Mouse (Mus musculus) cerebellum, postnatal 14 days (tissue): ENCODE data around the gene Gm14391.
A peak's percentile ranks its signal among the peaks of the same experiment; 100 is the strongest.
"Not testable (repeated sequence)": the region's sequence is repeated elsewhere in the genome, so short reads cannot be mapped to it uniquely, and the experiment has no call there.

Experiments
- DNase-seq, 2 experiments: peaks; one replicate each; pipeline ENCODE4 v3.0.0; 2021; ENCODE audit warnings: mixed read lengths in 2 of 2

Gm14391 gene

DNA sequence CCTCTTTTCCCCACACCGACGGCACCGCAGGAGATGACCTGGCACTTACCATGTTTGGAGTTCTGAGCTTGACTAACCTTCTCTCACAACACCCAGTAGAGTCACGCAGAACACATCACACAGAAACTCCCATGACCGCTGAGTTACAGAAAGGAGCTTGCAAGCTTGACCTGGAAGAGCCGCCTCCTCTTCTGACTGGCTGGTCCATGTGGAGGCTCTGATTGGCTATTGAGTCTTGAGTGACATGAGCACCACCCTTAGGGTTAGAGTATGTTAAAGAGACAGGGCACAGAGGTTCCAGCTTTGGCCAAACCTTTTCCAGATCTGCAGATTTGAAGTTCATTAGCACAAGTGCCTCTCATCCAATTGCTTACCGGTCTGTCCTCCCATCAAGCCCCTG is at the start of gene Gm14391:
Gm14391 (minus strand) TSS at position 186 of the 400 bp plus-strand sequence.
- not testable (repeated sequence) for DNase-seq

DNA sequence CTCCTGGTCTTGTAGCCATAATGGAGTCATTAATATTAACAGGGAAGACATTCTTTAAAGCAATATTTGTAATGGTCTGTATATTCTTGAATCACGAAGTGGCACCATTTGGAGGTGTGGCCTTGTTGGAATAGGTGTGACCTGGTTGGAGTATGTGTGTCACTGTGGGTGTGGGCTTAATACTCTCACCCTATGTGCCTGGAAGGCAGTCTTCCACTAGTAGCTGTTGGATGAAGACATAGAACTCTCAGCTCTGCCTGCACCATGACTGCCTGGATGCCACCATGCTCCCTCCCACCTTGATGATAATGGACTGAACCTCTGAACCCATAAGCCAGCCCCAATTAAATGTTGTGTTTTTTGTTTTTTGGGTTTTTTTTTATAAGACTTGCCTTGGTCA is 27.7 kb downstream of the Gm14391 start:
- DNase-seq = not testable (repeated sequence)

DNA sequence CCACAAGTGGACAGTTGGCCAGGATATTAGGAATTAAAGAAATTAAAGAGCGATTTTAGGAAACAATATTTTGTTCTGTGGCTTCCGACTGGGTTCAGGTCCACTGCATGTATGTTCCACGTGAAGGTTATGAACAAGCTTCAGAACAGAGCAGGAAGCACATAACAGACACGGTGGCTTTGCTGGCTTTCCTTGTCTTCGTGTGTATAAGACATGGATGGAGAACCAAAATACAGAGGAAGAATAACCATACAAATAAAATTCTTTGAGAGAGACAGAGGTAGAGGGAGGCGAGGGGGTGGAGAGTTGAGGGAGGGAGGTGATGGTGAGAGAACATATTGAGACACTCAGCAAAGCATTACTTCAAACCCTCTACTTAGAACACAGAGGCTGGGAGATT is 30.4 kb downstream of the Gm14391 start:
- no peak for DNase-seq

DNA sequence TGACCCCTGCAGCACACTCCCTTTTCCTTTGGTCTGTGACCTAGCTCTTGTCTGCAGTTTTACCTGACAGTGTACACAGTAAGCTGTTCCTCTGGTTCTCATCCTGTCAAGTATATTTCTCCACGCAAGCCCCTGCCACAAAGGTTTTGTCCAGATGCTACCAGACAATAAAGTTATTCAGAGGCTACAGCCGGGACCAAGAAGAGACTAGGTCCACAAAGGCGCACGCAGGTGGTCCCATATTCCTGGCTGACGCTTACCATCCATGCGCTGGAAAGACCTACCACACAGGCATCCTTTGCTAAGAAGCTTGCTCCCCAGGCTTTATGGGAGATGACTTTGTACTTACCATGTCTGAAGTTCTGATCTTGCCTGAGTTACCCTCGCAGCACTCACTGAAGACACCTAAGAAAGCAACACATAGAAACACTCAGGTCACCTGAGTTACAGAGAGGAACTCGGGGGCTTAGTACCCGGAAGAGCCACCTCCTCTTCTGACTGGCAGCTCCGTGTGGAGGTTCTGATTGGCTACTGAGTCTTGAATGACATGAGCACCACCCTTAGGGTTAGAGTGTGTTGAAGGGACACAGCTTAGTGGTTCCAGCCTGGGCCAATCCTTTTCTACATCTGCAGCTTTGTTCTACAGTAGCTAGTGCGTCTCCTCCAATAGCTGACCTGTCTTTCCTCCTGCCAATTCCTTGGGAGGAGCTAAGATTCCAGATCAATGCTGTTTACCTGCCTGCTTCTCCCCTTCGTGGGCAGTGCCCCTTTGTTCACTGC is 31.1 kb downstream of the Gm14391 start, which contains the start of gene Gm14443:
Gm14443 (minus strand) TSS at position 471 of the 780 bp plus-strand sequence.
- DNase-seq = not testable (repeated sequence)

DNA sequence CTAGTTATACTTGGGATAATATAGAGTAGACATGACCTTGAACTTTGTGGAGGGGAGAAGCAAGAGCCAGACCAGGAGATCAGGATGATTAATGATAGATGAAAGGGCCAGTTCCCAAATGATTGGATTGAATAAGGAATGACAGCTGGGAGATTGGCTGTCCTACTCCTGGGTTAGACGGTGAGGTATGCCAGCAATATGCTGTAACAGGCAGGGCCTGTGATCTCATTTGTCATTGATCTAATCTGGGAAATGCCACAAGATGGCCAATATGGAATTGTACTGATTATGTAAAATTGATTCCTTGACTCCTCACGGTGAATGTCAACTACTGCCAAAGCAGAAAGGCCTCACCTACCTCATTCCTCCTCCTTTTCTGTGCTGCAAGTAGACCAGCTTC is 32.7 kb downstream of the Gm14391 start:
- DNase-seq = not testable (repeated sequence)

DNA sequence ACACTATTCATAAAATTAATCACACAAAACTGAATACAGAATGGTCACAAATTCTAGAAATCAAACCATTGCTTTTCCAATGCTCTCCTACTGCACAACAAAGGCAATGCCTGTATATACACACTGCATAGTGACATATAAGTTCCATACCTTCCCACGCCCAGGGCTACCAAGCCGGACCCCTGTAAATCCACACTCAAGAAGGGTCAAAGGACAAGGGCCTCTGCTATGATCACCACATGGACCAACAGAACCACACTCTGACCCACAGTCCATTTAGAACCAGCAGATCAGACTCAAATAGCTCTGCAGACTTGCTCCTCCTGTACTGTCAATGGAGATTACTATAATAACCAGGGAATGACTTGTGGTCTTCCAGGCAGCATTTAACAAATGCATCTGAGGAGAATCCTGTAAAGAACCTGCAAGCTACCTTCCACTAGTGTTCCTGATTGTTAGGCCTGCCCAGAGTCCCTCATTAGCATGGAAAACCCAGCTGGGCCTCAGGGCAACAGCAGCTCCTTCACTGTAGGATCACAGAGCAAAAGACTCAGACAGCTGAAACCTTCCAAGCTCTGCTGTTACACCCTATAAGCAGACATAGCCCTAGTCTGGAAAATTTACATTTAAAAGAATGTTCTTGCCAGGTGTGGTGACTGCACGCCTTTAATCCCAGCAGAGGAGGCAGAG is 33.7 kb downstream of the Gm14391 start:
- not testable (repeated sequence) for DNase-seq

DNA sequence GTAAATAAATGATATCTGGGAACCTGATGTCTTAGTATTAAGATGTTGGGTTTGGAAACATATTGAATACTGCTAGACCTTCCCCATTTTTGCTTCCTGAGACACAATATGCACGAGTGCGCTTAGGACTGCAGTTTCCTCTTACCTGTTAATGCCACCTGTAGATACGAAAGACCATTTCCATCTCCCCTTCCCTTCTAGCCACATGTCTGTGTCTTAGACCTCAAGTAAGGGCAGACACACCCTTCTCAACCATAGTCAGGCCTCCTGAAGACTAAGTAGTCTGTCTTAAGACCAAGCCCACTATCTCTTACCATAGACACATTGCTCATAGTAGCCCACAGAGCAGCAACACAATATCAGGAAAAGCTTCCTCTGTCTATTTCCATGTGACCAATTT is 34.6 kb downstream of the Gm14391 start:
- DNase-seq = no peak

DNA sequence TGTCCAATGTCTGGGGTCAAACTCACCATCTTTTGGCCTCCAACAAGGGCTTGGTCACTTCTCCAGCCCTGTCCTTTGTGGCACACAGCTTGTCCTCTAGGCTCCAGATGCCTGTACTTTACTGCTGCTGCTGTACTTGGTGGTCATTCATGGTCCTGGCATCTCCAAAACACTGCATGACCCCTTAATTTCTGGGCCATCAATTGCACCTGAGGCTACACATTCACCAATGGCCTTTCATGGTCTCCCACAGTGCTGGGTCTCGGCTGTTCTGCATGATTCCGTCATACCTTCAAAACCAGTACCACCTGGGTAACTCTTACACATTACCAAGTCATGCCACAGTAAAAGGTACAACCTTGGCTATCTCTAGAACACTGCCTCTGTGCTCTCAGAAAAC is 39.8 kb downstream of the Gm14391 start:
- DNase-seq = not testable (repeated sequence)

DNA sequence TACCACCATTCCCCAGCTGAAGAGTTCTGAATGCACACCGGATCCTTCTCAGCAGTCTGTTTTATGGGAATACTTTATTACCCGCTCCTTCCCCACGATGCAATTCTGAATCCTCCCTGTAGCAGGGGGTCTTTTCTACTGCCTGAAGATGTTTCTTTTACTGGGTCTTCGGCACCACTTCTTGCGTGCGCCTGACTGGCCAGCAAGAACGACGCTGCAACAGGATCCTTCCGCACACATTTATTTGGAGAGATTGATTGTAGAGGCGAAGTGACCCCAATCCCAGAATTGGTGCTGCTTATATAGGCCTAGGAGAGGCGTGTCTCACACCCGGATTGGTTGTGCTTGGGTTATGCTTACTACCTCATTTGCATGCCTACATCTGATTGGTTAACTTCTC is 41.6 kb downstream of the Gm14391 start:
- not testable (repeated sequence) for DNase-seq

DNA sequence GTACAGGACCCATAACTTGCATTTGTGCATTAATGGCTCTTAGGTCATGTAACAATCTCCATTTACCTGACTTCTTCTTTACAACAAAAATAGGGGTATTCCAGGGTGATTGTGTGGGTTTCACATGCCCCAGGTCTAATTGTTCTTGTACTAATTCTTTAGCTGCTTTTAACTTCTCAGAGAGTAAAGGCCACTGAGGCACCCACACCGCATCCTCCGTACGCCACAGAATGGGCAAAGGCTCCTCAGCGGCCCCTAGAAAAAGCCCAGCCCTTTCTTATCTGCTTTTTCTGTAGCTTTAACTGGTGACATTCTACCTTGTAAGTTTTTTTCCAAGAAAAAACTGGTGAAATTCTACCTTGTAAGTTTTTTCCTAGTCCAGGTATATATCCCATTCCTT is 45.3 kb downstream of the Gm14391 start:
- DNase-seq = not testable (repeated sequence)

DNA sequence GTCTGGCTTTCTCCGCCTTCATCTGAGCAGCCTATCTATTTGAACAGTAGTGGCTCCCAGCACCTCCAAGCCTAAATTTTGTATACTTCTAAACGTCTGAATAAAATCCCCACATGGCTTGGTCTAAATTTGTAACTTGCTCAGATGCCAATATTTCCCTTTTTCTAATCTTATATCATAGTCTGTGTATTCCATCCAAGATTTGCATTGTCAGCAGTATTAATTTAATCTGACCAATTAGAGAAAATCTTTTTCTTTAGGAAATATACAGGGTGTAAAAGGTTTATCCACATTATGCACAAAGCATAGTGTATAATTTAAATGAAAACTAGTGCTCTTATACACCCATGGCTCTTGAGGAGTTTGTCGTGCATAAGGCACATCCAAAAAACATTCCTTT is 48.1 kb downstream of the Gm14391 start:
- no peak for DNase-seq

DNA sequence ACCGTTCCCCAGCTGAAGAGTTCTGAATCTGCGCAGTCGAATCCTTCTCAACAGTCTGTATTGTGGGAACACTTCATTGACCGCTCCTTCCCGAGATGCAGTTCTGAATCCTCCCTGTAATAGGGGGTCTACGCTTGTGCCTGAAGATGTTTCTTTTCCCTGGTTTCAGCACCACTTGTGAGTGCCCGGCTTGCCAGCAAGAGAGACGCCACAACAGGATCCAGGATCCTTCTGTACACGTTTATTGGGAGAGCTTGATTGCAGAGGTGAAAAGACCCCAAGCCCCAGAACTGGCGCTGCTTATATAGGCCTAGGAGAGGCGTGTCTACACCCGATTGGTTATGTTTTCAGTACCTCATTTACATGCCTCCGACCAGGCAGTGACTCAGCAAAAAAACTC is 50.0 kb downstream of the Gm14391 start:
- DNase-seq = no peak

DNA sequence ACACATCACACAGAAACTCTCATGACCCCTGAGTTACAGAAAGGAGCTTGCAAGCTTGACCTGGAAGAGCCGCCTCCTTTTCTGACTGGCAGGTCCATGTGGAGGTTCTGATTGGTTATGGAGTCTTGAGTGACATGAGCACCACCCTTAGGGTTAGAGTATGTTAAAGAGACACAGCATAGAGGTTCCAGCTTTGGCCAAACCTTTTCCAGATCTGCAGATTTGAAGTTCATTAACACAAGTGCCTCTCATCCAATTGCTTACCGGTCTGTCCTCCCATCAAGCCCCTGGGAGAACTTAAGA is 64.8 kb downstream of the Gm14391 start, which contains the start of gene Gm14399:
Gm14399 (minus strand) TSS at position 20 of the 303 bp plus-strand sequence.
- not testable (repeated sequence) for DNase-seq

DNA sequence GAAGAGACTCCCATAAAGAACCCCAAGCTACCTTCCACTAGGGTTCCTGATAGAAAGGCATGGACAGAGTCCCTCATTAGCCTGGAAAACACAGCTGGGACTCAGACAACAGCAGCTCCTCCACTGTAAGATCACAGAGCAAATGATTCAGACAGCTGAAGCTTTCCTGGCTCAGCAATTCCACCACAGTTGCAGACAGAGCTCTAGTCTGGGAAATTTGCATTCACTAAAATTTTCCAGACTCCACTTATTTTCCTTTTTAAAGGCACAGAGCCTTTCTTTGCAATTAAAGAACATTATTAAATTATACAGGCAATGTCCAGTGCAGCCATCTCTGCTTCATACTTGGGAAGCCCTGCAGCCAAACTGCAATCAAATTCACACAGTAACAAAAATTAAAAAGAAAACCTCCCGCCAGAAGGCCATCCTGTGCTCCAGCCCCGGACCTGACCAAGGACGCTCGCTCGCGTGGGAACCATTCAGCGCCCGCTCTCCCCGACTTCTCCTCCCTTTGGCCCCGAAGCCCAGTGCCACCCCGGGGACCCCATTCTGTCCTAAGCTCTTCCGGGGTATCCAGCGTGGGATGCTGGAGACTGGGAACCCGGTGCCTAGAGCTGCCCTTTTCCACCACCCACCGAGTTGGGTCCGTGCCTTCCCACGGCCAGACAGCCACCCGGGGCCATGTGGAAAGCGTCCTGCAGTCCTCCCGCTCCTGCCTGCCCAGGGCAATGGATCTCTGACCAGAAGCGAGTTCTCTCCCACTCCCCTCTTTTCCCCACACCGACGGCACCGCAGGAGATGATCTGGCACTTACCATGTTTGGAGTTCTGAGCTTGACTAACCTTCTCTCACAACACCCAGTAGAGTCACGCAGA is 65.4 kb downstream of the Gm14391 start:
- peak; percentile 24 to 31 for DNase-seq
